Mouse (Mus musculus): ENCODE results near the gene Espl1.

Gene Espl1

GRCm38 (mm10) chr15:102295633-102296367 lies at the start of gene Espl1:
Espl1 (plus strand) TSS chr15:102296266.
- peak; percentile 95 for DNase-seq (ENCODE audit: low read depth)

- peak; percentile 99 for DNase-seq (ENCODE audit: low read depth)
Observed at GRCm38 (mm10) chr15:102246866-102247251, 49.2 kb upstream of the Espl1 start.

- peak; percentile 80 for DNase-seq (ENCODE audit: low read depth)
Observed at GRCm38 (mm10) chr15:102247252-102248130, 48.6 kb upstream of the Espl1 start.

- DNase-seq (ENCODE audit: low read depth) = peak; percentile 72
Observed at GRCm38 (mm10) chr15:102248131-102248811, 47.8 kb upstream of the Espl1 start.

- peak; percentile 89 for DNase-seq (ENCODE audit: low read depth)
Observed at GRCm38 (mm10) chr15:102248812-102249191, 47.3 kb upstream of the Espl1 start.

GRCm38 (mm10) chr15:102249251-102249691 lies 46.8 kb upstream of the Espl1 start:
- DNase-seq (ENCODE audit: low read depth) = peak; percentile 67

- DNase-seq (ENCODE audit: low read depth) = no peak
Observed at GRCm38 (mm10) chr15:102249967-102250366, 46.1 kb upstream of the Espl1 start.

GRCm38 (mm10) chr15:102250521-102250920 lies 45.5 kb upstream of the Espl1 start:
- DNase-seq (ENCODE audit: low read depth) = no peak

GRCm38 (mm10) chr15:102255547-102256255 lies 40.4 kb upstream of the Espl1 start:
- DNase-seq (ENCODE audit: low read depth) = peak; percentile 34

GRCm38 (mm10) chr15:102256431-102257201 lies 39.5 kb upstream of the Espl1 start:
- peak; percentile 47 for DNase-seq (ENCODE audit: low read depth)

- peak; percentile 87 for DNase-seq (ENCODE audit: low read depth)
Observed at GRCm38 (mm10) chr15:102257202-102258075, 38.6 kb upstream of the Espl1 start, which contains the start of gene Rarg. Rarg (minus strand) TSS chr15:102257517.

- peak; percentile 88 for DNase-seq (ENCODE audit: low read depth)
Observed at GRCm38 (mm10) chr15:102258076-102258470, 38.0 kb upstream of the Espl1 start.

GRCm38 (mm10) chr15:102258581-102259253 lies 37.3 kb upstream of the Espl1 start:
- DNase-seq (ENCODE audit: low read depth) = peak; percentile 71

- DNase-seq (ENCODE audit: low read depth) = no peak
Observed at GRCm38 (mm10) chr15:102262582-102262981, 33.5 kb upstream of the Espl1 start.

GRCm38 (mm10) chr15:102263037-102263436 lies 33.0 kb upstream of the Espl1 start:
- no peak for DNase-seq (ENCODE audit: low read depth)

- DNase-seq (ENCODE audit: low read depth) = peak; percentile 53
Observed at GRCm38 (mm10) chr15:102265548-102265947, 30.5 kb upstream of the Espl1 start.

- DNase-seq (ENCODE audit: low read depth) = no peak
Observed at GRCm38 (mm10) chr15:102270274-102270960, 25.6 kb upstream of the Espl1 start, which contains the start of gene Gm9918. Gm9918 (plus strand) TSS chr15:102270563.

GRCm38 (mm10) chr15:102271441-102271840 lies 24.6 kb upstream of the Espl1 start:
- no peak for DNase-seq (ENCODE audit: low read depth)

All from NIH3T3 (cell line).